Mouse (Mus musculus): ENCODE results near the gene Galnt4. TPM values are rescaled to one million over a fixed set of nuclear protein-coding genes. Genes with fewer than 3 reads are reported as not detected.

Galnt4 gene
- polyA plus RNA-seq (2012; rRNA removed): 3.2 and 4.6 TPM in 2 replicates

GRCm38 (mm10) chr10:99107964-99108363 lies at the start of gene Galnt4:
TSS of gene Galnt4 (plus strand) at chr10:99108159.
- peak within 1 kb of the TSS; percentile 78 for H3K4me3 ChIP-seq (replicated peaks; ENCODE audit: extremely low read depth, low read depth, low read length)
- TF ChIP-seq POLR2A (IDR thresholded peaks at IDR 0.05; ENCODE audit: borderline replicate concordance, extremely low read depth, low read depth, low read length) (peak; percentile 73; the same call in 1 of the 2 replicates), CTCF (IDR thresholded peaks at IDR 0.05; ENCODE audit: insufficient read depth, low read length) (peak; percentile 74)
- under 1% methylated on average over 22 of the region's 22 CpGs for WGBS
- DNase-seq: peak; percentile 82
- peaks cover 12% of the 10 kb centered on the region for H3K4me1 ChIP-seq (ENCODE audit: control insufficient read depth, insufficient read depth, low read length)

- TF ChIP-seq CTCF (IDR thresholded peaks at IDR 0.05; ENCODE audit: insufficient read depth, low read length) (no peak), POLR2A (IDR thresholded peaks at IDR 0.05; ENCODE audit: borderline replicate concordance, extremely low read depth, low read depth, low read length) (no peak)
- H3K4me3 ChIP-seq (replicated peaks; ENCODE audit: extremely low read depth, low read depth, low read length): no peak overlapping the region
- DNase-seq: no peak
- 53% methylated on average over 7 of the region's 7 CpGs for WGBS
- 0 out of 2 replicates have a peak, but pooled peaks cover 3% of the 10 kb centered on the region for H3K4me1 ChIP-seq (ENCODE audit: control insufficient read depth, insufficient read depth, low read length)
Measured at GRCm38 (mm10) chr10:99060588-99060987, 47.4 kb upstream of the Galnt4 start.

- no peak for DNase-seq
- Histone ChIP-seq H3K4me3 (replicated peaks; ENCODE audit: extremely low read depth, low read depth, low read length) (no peak overlapping the region), H3K4me1 (ENCODE audit: control insufficient read depth, insufficient read depth, low read length) (0 out of 2 replicates have a peak, but pooled peaks cover 3% of the 10 kb centered on the region)
- TF ChIP-seq POLR2A (IDR thresholded peaks at IDR 0.05; ENCODE audit: borderline replicate concordance, extremely low read depth, low read depth, low read length) (no peak), CTCF (IDR thresholded peaks at IDR 0.05; ENCODE audit: insufficient read depth, low read length) (no peak)
- WGBS: 89% methylated on average over 10 of the region's 10 CpGs
Measured at GRCm38 (mm10) chr10:99061418-99061817, 46.5 kb upstream of the Galnt4 start.

GRCm38 (mm10) chr10:99062546-99062945 lies 45.4 kb upstream of the Galnt4 start:
- DNase-seq: no peak
- 65% methylated on average over 5 of the region's 5 CpGs for WGBS
- H3K4me1 ChIP-seq (ENCODE audit: control insufficient read depth, insufficient read depth, low read length): 0 out of 2 replicates have a peak, but pooled peaks cover 3% of the 10 kb centered on the region
- H3K4me3 ChIP-seq (replicated peaks; ENCODE audit: extremely low read depth, low read depth, low read length): no peak overlapping the region
- TF ChIP-seq CTCF (IDR thresholded peaks at IDR 0.05; ENCODE audit: insufficient read depth, low read length): no peak
- TF ChIP-seq POLR2A (IDR thresholded peaks at IDR 0.05; ENCODE audit: borderline replicate concordance, extremely low read depth, low read depth, low read length): no peak

GRCm38 (mm10) chr10:99076113-99076895 lies 31.7 kb upstream of the Galnt4 start:
- DNase-seq: no peak
- no peaks in the 10 kb centered on the region for H3K4me1 ChIP-seq (ENCODE audit: control insufficient read depth, insufficient read depth, low read length)
- no peak overlapping the region for H3K4me3 ChIP-seq (replicated peaks; ENCODE audit: extremely low read depth, low read depth, low read length)
- TF ChIP-seq POLR2A (IDR thresholded peaks at IDR 0.05; ENCODE audit: borderline replicate concordance, extremely low read depth, low read depth, low read length) (no peak), CTCF (IDR thresholded peaks at IDR 0.05; ENCODE audit: insufficient read depth, low read length) (no peak)
- 80% methylated on average over 18 of the region's 18 CpGs for WGBS

GRCm38 (mm10) chr10:99078621-99079020 lies 29.3 kb upstream of the Galnt4 start:
- WGBS: 67% methylated on average over 2 of the region's 2 CpGs
- DNase-seq: no peak
- no peak overlapping the region for H3K4me3 ChIP-seq (replicated peaks; ENCODE audit: extremely low read depth, low read depth, low read length)
- H3K4me1 ChIP-seq (ENCODE audit: control insufficient read depth, insufficient read depth, low read length): no peaks in the 10 kb centered on the region
- TF ChIP-seq POLR2A (IDR thresholded peaks at IDR 0.05; ENCODE audit: borderline replicate concordance, extremely low read depth, low read depth, low read length): no peak
- TF ChIP-seq CTCF (IDR thresholded peaks at IDR 0.05; ENCODE audit: insufficient read depth, low read length): no peak

- Histone ChIP-seq H3K4me3 (replicated peaks; ENCODE audit: extremely low read depth, low read depth, low read length) (no peak overlapping the region), H3K4me1 (ENCODE audit: control insufficient read depth, insufficient read depth, low read length) (no peaks in the 10 kb centered on the region)
- WGBS: 65% methylated on average over 10 of the region's 10 CpGs
- no peak for DNase-seq
- TF ChIP-seq CTCF (IDR thresholded peaks at IDR 0.05; ENCODE audit: insufficient read depth, low read length): no peak
- no peak for TF ChIP-seq POLR2A (IDR thresholded peaks at IDR 0.05; ENCODE audit: borderline replicate concordance, extremely low read depth, low read depth, low read length)
Measured at GRCm38 (mm10) chr10:99081569-99081990, 26.4 kb upstream of the Galnt4 start.

- WGBS: 75% methylated on average over 14 of the region's 14 CpGs
- TF ChIP-seq POLR2A (IDR thresholded peaks at IDR 0.05; ENCODE audit: borderline replicate concordance, extremely low read depth, low read depth, low read length) (no peak), CTCF (IDR thresholded peaks at IDR 0.05; ENCODE audit: insufficient read depth, low read length) (no peak)
- no peaks in the 10 kb centered on the region for H3K4me1 ChIP-seq (ENCODE audit: control insufficient read depth, insufficient read depth, low read length)
- H3K4me3 ChIP-seq (replicated peaks; ENCODE audit: extremely low read depth, low read depth, low read length): no peak overlapping the region
- peak; percentile 34 for DNase-seq
Measured at GRCm38 (mm10) chr10:99083431-99084003, 24.4 kb upstream of the Galnt4 start.

GRCm38 (mm10) chr10:99084397-99085239 lies 23.3 kb upstream of the Galnt4 start:
- Histone ChIP-seq H3K4me3 (replicated peaks; ENCODE audit: extremely low read depth, low read depth, low read length) (no peak overlapping the region), H3K4me1 (ENCODE audit: control insufficient read depth, insufficient read depth, low read length) (no peaks in the 10 kb centered on the region)
- no peak for TF ChIP-seq POLR2A (IDR thresholded peaks at IDR 0.05; ENCODE audit: borderline replicate concordance, extremely low read depth, low read depth, low read length)
- TF ChIP-seq CTCF (IDR thresholded peaks at IDR 0.05; ENCODE audit: insufficient read depth, low read length): peak; percentile 88
- WGBS: 45% methylated on average over 23 of the region's 23 CpGs
- peak; percentile 87 for DNase-seq
